Mouse (Mus musculus) neural tube, embryonic 14.5 days (tissue): ENCODE measurements around the gene Atm. TPM values are rescaled to one million over a fixed set of nuclear protein-coding genes. Genes with fewer than 3 reads are reported as not detected.
A peak's percentile ranks its signal among the peaks of the same experiment; 100 is the strongest.

Experiments used
- ATAC-seq: fragments of 200-750 bp; cut with Nextera tagmentation; 2 replicates; pipeline ENCODE4 v1.8.0; 2017; ENCODE audit warnings: low read depth, mild to moderate bottlenecking, moderate TSS enrichment, moderate library complexity
- H3K27ac ChIP-seq: fragments of 300-500 bp; sonication (generic); 2 replicates; pipeline ENCODE4 v1.5.1; 2014; ENCODE audit warnings: low read depth, mild to moderate bottlenecking, control low read depth, low read length, moderate library complexity, mixed read lengths
- H3K27me3 ChIP-seq: fragments of 300-500 bp; sonication (generic); 2 replicates; pipeline ENCODE4 v1.6.1; 2014; ENCODE audit warnings: low read length; ENCODE audit not compliant: control insufficient read depth, insufficient read depth
- H3K36me3 ChIP-seq: fragments of 300-500 bp; sonication (generic); 2 replicates; pipeline ENCODE4 v1.6.1; 2014; ENCODE audit warnings: low read length, mixed read lengths; ENCODE audit not compliant: control insufficient read depth, insufficient read depth
- H3K4me1 ChIP-seq: fragments of 300-500 bp; sonication (generic); 2 replicates; pipeline ENCODE4 v1.6.1; 2014; ENCODE audit warnings: low read length; ENCODE audit not compliant: control insufficient read depth, insufficient read depth
- H3K4me2 ChIP-seq: fragments of 300-500 bp; sonication (generic); 2 replicates; pipeline ENCODE4 v1.6.1; 2014; ENCODE audit warnings: mild to moderate bottlenecking, low read depth, low read length, control low read depth
- H3K4me3 ChIP-seq: fragments of 300-500 bp; sonication (generic); 2 replicates; pipeline ENCODE4 v1.5.1; 2014; ENCODE audit warnings: low read depth, low read length, control low read depth, mixed read lengths
- H3K9ac ChIP-seq: fragments of 300-500 bp; sonication (generic); replicated peaks from 2 replicates; pipeline ENCODE4 v1.6.1; 2014; ENCODE audit warnings: low read depth, mild to moderate bottlenecking, control low read depth, low read length, mixed read lengths
- H3K9me3 ChIP-seq: fragments of 300-500 bp; sonication (generic); 2 replicates; pipeline ENCODE4 v1.6.1; 2016; ENCODE audit warnings: low read length; ENCODE audit not compliant: control insufficient read depth
- WGBS: fragments of 180-500 bp; shearing (Covaris S2); extraction: QIAGEN DNeasy Blood & Tissue Kit; methylation state at CpG from one replicate; pipeline ENCODE4 v1.1.7; 2014; 5-methylcytosine and 5-hydroxymethylcytosine counted together
- polyA plus RNA-seq: library from polyadenylated mRNA; unstranded; fragments of >200 nt; fragmentation: Nextera tagmentation; extraction: Ambion mirVana; gene quantifications from 2 replicates; pipeline ENCODE4 v1.2.1, GENCODE M21; 2014

Gene Atm
- polyA plus RNA-seq = 11.9 and 14.1 TPM in 2 replicates

DNA sequence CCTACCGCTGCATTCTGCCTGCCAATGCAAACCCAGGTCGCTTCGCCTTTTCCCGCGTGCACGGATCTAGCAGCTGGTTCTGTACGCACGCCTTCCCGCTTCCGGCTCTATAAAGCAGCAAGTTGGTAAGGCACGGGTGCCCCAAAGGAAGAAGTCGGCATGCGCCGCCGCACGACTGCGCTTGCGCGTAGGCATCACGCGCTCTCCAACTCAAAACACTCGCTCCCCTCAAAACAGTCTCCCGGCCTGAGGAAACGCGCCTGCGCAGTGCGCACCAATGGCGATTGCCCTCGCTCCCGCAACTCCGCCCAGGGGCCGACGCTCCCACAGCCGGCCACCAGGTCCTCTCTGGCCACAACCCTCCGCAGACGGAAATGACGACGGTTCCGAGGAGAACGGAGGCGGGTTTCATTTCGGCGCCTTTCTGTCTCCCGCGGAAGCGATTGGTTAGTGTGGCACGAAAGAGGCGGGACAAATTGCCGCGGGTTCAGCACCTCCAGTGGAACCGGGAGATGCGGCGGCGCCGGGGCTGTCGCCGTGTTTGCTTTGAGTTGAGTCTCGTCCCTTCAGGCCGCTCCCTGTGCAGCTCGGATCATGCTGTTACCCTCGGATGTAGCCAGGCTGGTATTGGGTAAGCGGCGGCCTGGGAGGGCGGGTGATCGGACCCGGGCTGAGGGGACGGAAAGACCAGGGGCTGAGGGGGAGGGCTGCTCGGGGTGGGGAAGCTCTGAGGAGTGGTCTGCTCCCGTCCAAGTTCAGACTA, at the start of gene Atm, which contains the start of gene Npat:
Gene Atm, minus strand, starts transcription at position 183 of the 763 bp plus-strand sequence.
Gene Npat, plus strand, starts transcription at position 490 of the 763 bp plus-strand sequence.
- peaks cover 13% of the 10 kb centered on the region for H3K4me1 ChIP-seq
- no peaks in the 10 kb centered on the region for H3K27me3 ChIP-seq
- WGBS = 0% methylated on average over 69 of the region's 69 CpGs
- H3K36me3 ChIP-seq = peaks cover 2% of the 10 kb centered on the region; the same call in 1 of the 2 replicates
- peak within 1 kb of the TSS; percentile 82 for H3K4me3 ChIP-seq
- H3K9ac ChIP-seq = peak within 1 kb of the TSS; percentile 78
- H3K9me3 ChIP-seq = no peaks in the 10 kb centered on the region
- H3K4me2 ChIP-seq = peak within 1 kb of the TSS; percentile 93
- ATAC-seq = peak; percentile 99
- peak within 1 kb of the TSS; percentile 90 for H3K27ac ChIP-seq

GRCm38 (mm10) chr9:53581870-53582269, 45.3 kb upstream of the Atm start:
- WGBS = 89% methylated on average over 4 of the region's 4 CpGs
- no peak for ATAC-seq

GRCm38 (mm10) chr9:53575721-53576120, 39.2 kb upstream of the Atm start:
- H3K4me1 ChIP-seq = no peaks in the 10 kb centered on the region
- H3K27ac ChIP-seq = no peak overlapping the region
- WGBS = 93% methylated on average over 5 of the region's 5 CpGs
- H3K9ac ChIP-seq = no peak overlapping the region
- no peaks in the 10 kb centered on the region for H3K9me3 ChIP-seq
- no peak for ATAC-seq
- H3K4me3 ChIP-seq = no peak overlapping the region
- H3K36me3 ChIP-seq = peaks cover 20% of the 10 kb centered on the region
- H3K4me2 ChIP-seq = no peak overlapping the region
- no peaks in the 10 kb centered on the region for H3K27me3 ChIP-seq

More at GRCm38 (mm10) chr9:53581870-53582269, 45.3 kb upstream of the Atm start:
- H3K27ac ChIP-seq = no peak overlapping the region
- no peak overlapping the region for H3K4me3 ChIP-seq
- H3K4me2 ChIP-seq = no peak overlapping the region
- H3K9me3 ChIP-seq = no peaks in the 10 kb centered on the region
- H3K36me3 ChIP-seq = peaks cover 49% of the 10 kb centered on the region
- no peaks in the 10 kb centered on the region for H3K4me1 ChIP-seq
- H3K9ac ChIP-seq = no peak overlapping the region
- no peaks in the 10 kb centered on the region for H3K27me3 ChIP-seq

DNA sequence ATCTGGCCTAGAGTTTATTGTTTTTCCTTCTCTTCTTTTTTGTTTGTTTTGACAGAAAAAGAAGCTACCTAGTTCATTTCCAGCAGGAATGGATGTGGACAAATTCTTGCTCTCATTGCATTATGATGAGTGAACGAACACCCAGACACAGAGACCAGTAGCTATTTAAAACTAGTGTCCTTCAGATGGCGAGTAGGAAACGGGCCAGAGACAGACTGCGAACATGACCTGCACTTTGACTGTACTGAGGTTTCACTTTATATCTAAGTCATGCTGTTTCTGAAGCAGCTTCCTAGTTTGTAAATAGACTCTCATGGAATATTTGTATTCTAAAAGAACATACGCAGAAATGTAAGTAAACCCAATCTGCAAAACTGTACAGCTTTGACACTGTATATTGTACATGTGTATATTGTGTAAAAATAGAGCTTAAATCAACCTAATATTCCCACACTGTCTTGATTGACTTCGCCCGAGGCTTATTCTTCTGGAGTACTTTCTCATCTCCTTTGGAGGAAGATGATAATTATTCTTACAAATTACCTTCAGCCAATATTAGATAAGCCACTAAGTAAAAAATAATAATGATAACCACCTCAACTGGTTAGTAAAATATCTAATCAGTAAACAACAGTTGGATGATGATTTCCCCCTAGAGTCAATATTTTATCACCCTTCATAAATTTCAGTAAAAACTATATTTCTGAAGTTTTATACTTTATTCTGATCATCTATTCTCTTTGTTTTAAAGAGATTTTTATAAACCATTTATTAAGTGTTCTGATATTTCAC, 36.2 kb upstream of the Atm start:
- WGBS = 97% methylated on average over 7 of the region's 7 CpGs
- no peak for ATAC-seq

DNA sequence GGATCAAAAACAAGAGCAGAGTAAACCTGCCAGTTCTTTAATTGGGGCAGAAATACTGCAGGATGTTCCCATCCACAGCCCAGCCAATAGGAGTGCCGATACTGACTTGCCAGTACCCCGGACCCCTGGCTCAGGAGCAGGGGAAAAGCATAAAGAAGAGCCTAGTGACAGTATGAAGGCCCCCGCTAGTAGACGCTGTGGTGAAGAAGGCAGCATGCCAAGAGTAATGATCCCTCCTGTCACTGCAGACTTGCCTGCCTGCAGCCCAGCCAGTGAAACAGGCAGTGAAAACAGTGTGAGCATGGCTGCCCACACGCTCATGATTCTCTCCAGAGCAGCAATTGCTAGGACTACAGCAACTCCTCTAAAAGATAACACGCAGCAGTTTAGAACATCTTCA, 34.1 kb upstream of the Atm start:
- Histone ChIP-seq H3K4me2 (no peak overlapping the region), H3K4me3 (no peak overlapping the region), H3K27ac (no peak overlapping the region), H3K4me1 (no peaks in the 10 kb centered on the region), H3K9me3 (no peaks in the 10 kb centered on the region), H3K36me3 (peaks cover 36% of the 10 kb centered on the region), H3K27me3 (no peaks in the 10 kb centered on the region), H3K9ac (no peak overlapping the region)
- ATAC-seq = no peak
- WGBS = 60% methylated on average over 6 of the region's 6 CpGs

More for the DNA sequence above, 36.2 kb upstream of the Atm start:
- Histone ChIP-seq H3K27ac (no peak overlapping the region), H3K27me3 (no peaks in the 10 kb centered on the region), H3K36me3 (peaks cover 24% of the 10 kb centered on the region), H3K4me2 (no peak overlapping the region), H3K4me3 (no peak overlapping the region), H3K4me1 (no peaks in the 10 kb centered on the region), H3K9me3 (no peaks in the 10 kb centered on the region), H3K9ac (no peak overlapping the region)

- Histone ChIP-seq H3K4me2 (peak overlapping the region; percentile 74), H3K36me3 (no peaks in the 10 kb centered on the region), H3K27me3 (no peaks in the 10 kb centered on the region), H3K9me3 (no peaks in the 10 kb centered on the region), H3K9ac (peak overlapping the region; percentile 78), H3K4me3 (peak overlapping the region; percentile 82), H3K27ac (peak overlapping the region; percentile 90), H3K4me1 (peaks cover 13% of the 10 kb centered on the region)
- ATAC-seq = no peak
- WGBS = 2% methylated on average over 32 of the region's 34 CpGs
Observed at GRCm38 (mm10) chr9:53537336-53537965, 911 bp upstream of the Atm start.

DNA sequence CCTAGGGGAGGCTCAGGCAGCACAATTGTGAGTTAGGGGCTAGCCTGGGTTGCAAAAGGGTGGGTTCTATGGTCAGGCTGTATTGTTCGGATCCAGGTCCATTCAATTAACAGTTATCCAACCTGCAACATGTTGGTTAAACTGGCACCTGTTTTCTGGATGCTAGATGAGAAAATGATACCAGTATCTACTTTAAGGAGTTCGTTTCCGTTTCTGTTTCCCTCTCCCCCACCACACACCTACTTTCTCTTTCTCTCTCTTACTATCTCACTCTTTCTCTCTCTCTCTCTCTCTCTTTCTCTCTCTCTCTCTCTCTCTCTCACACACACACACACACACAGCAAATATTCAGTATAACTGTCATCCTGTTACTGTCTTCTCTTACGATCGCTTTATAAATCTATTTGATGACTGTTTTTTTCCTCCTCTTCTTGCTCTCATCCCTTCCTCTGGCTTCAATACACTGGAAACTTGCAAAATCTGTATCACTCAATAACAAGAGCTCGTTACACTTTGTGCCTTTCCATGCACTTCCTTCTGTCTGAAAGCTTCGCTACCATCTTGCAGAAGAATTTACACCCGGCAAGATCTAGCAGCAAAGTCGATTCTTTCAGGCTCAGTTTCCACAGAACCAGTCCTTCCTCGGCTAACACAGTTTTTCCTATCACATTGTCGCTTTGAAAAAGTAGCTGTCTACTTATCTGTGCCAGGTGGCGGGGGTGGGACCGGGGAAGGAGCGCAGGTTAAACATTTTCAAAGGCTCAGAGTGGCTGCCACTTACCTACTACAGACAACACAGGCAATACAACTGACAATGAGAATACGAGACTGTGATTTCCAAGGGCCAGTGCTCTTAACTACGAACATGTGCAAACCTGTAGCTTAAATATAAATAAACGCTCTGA, 872 bp downstream of the Atm start:
- H3K9me3 ChIP-seq = no peaks in the 10 kb centered on the region
- WGBS = 22% methylated on average over 17 of the region's 17 CpGs
- no peaks in the 10 kb centered on the region for H3K27me3 ChIP-seq

DNA sequence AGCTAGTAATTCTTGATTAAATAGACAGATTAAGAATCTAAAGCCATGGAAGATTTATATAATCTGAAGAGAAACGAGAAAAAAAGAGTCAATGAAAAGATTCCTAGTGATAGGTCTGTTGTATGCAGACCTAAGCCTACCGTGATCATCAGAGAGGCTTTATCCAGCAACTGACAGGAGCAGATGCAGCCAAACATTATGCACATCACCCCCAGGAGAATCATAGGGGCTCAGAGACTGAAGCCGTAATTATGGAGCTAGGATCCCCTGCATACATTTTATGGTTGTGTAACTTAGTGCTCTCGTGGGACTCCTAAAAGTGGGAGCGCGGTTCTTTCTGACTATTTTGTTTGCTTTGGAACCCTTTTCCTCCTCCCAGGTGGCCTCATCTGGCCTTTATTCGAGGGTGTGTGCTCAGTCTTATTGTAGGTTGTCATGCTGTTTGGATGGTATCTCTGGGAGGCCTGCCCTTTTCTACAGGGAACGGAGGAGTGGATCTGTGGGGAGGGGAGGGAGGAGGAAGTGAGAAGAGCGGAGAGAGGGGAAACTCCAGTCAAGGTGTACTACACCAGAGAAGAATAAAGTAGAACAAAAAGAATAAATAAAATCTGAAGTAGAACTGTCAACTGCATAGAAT, 19.0 kb downstream of the Atm start:
- H3K4me3 ChIP-seq = no peak overlapping the region
- H3K9ac ChIP-seq = no peak overlapping the region
- H3K4me1 ChIP-seq = peaks cover 5% of the 10 kb centered on the region; the same call in 1 of the 2 replicates
- WGBS = 17% methylated on average over 9 of the region's 9 CpGs
- H3K9me3 ChIP-seq = no peaks in the 10 kb centered on the region
- peak overlapping the region; percentile 4; the same call in 1 of the 2 replicates for H3K27ac ChIP-seq
- H3K36me3 ChIP-seq = no peaks in the 10 kb centered on the region; the same call in 1 of the 2 replicates
- no peaks in the 10 kb centered on the region for H3K27me3 ChIP-seq
- H3K4me2 ChIP-seq = no peak overlapping the region
- peak; percentile 89 for ATAC-seq

More for the DNA sequence above, 872 bp downstream of the Atm start:
- peak overlapping the region; percentile 45; the same call in 1 of the 2 replicates for H3K27ac ChIP-seq
- peak overlapping the region; percentile 82 for H3K4me3 ChIP-seq
- peak overlapping the region; percentile 93 for H3K4me2 ChIP-seq
- H3K36me3 ChIP-seq = peaks cover 6% of the 10 kb centered on the region; the same call in 1 of the 2 replicates
- peaks cover 13% of the 10 kb centered on the region for H3K4me1 ChIP-seq
- ATAC-seq = no peak
- peak overlapping the region; percentile 44 for H3K9ac ChIP-seq
